Mouse (Mus musculus) embryonic facial prominence, embryonic 15.5 days (tissue): ENCODE results near the gene Clta. TPM values are rescaled to one million over a fixed set of nuclear protein-coding genes. Genes with fewer than 3 reads are reported as not detected.
A peak's percentile ranks its signal among the peaks of the same experiment; 100 is the strongest.
"Not testable (repeated sequence)": the region's sequence is repeated elsewhere in the genome, so short reads cannot be mapped to it uniquely, and the experiment has no call there.

Experiments
- ATAC-seq: fragments of 200-750 bp; cut with Nextera tagmentation; 2 replicates; pipeline ENCODE4 v1.8.0; 2017; ENCODE audit warnings: low read depth, moderate TSS enrichment; ENCODE audit not compliant: insufficient number of reproducible peaks, low FRiP score, low TSS enrichment
- H3K27ac ChIP-seq: fragments of 300-500 bp; sonication (generic); replicated peaks from 2 replicates; pipeline ENCODE4 v1.5.1; 2015; ENCODE audit warnings: mild to moderate bottlenecking, inconsistent platforms
- H3K27me3 ChIP-seq: fragments of 300-500 bp; sonication (generic); 2 replicates; pipeline ENCODE4 v1.6.1; 2015; ENCODE audit warnings: inconsistent platforms
- H3K36me3 ChIP-seq: fragments of 300-500 bp; sonication (generic); 2 replicates; pipeline ENCODE4 v1.6.1; 2015; ENCODE audit warnings: mild to moderate bottlenecking, inconsistent platforms
- H3K4me1 ChIP-seq: fragments of 300-500 bp; sonication (generic); 2 replicates; pipeline ENCODE4 v1.6.1; 2015; ENCODE audit warnings: inconsistent platforms
- H3K4me2 ChIP-seq: fragments of 300-500 bp; sonication (generic); replicated peaks from 2 replicates; pipeline ENCODE4 v1.6.1; 2015; ENCODE audit warnings: mild to moderate bottlenecking, inconsistent platforms
- H3K4me3 ChIP-seq: fragments of 300-500 bp; sonication (generic); replicated peaks from 2 replicates; pipeline ENCODE4 v1.5.1; 2015; ENCODE audit warnings: mild to moderate bottlenecking, inconsistent platforms
- H3K9ac ChIP-seq: fragments of 300-500 bp; sonication (generic); 2 replicates; pipeline ENCODE4 v1.6.1; 2015; ENCODE audit warnings: inconsistent platforms
- H3K9me3 ChIP-seq: fragments of 300-500 bp; sonication (generic); replicated peaks from 2 replicates; pipeline ENCODE4 v1.6.1; 2016; ENCODE audit warnings: inconsistent platforms
- WGBS: fragments of 180-500 bp; shearing (Covaris S2); methylation state at CpG from one replicate; pipeline ENCODE4 v1.1.7; 2015; 5-methylcytosine and 5-hydroxymethylcytosine counted together
- polyA plus RNA-seq: library from polyadenylated mRNA; unstranded; fragments of >200 nt; fragmentation: Nextera tagmentation; extraction: Ambion mirVana; gene quantifications from 2 replicates; pipeline ENCODE4 v1.2.1, GENCODE M21; 2015

The Clta gene
- polyA plus RNA-seq, 1 experiment from 2014 or later: 247 TPM

GRCm38 (mm10) chr4:44028303-44029135, 24.3 kb downstream of the Clta start:
- peaks cover 95% of the 10 kb centered on the region for H3K36me3 ChIP-seq
- peak; percentile 63 for ATAC-seq
- H3K4me2 ChIP-seq: no peak overlapping the region
- H3K4me1 ChIP-seq: peaks cover 13% of the 10 kb centered on the region; the same call in 1 of the 2 replicates
- 40% methylated on average over 16 of the region's 16 CpGs for WGBS
- peak overlapping the region; percentile 68 for H3K27ac ChIP-seq
- no peak overlapping the region for H3K4me3 ChIP-seq
- no peak overlapping the region for H3K9ac ChIP-seq
- no peaks in the 10 kb centered on the region for H3K9me3 ChIP-seq
- no peaks in the 10 kb centered on the region for H3K27me3 ChIP-seq

- WGBS: 91% methylated on average over 15 of the region's 15 CpGs
- H3K36me3 ChIP-seq: peaks cover 86% of the 10 kb centered on the region
- no peak for ATAC-seq
Measured at GRCm38 (mm10) chr4:44029661-44030066, 25.4 kb downstream of the Clta start.

GRCm38 (mm10) chr4:44031521-44031920, 27.3 kb downstream of the Clta start:
- no peak for ATAC-seq
- no peak overlapping the region for H3K4me3 ChIP-seq
- no peaks in the 10 kb centered on the region for H3K9me3 ChIP-seq
- peaks cover 75% of the 10 kb centered on the region for H3K36me3 ChIP-seq
- no peak overlapping the region for H3K27ac ChIP-seq
- 85% methylated on average over 5 of the region's 5 CpGs for WGBS
- peaks cover 13% of the 10 kb centered on the region; the same call in 1 of the 2 replicates for H3K4me1 ChIP-seq
- no peaks in the 10 kb centered on the region for H3K27me3 ChIP-seq
- H3K4me2 ChIP-seq: no peak overlapping the region
- H3K9ac ChIP-seq: no peak overlapping the region

More at GRCm38 (mm10) chr4:44029661-44030066, 25.4 kb downstream of the Clta start:
- no peak overlapping the region for H3K27ac ChIP-seq
- H3K9me3 ChIP-seq: no peaks in the 10 kb centered on the region
- H3K27me3 ChIP-seq: no peaks in the 10 kb centered on the region
- peaks cover 13% of the 10 kb centered on the region; the same call in 1 of the 2 replicates for H3K4me1 ChIP-seq
- no peak overlapping the region for H3K4me2 ChIP-seq
- no peak overlapping the region for H3K4me3 ChIP-seq
- H3K9ac ChIP-seq: no peak overlapping the region

GRCm38 (mm10) chr4:44036455-44036854, 32.2 kb downstream of the Clta start:
- Histone ChIP-seq H3K27me3 (no peaks in the 10 kb centered on the region), H3K4me3 (no peak overlapping the region), H3K9me3 (no peaks in the 10 kb centered on the region), H3K36me3 (peaks cover 72% of the 10 kb centered on the region), H3K4me1 (no peaks in the 10 kb centered on the region), H3K4me2 (no peak overlapping the region), H3K27ac (no peak overlapping the region), H3K9ac (no peak overlapping the region)
- no peak for ATAC-seq
- WGBS: 61% methylated on average over 5 of the region's 5 CpGs

GRCm38 (mm10) chr4:44040802-44041201, 36.5 kb downstream of the Clta start:
- no peak overlapping the region for H3K4me3 ChIP-seq
- peaks cover 62% of the 10 kb centered on the region for H3K36me3 ChIP-seq
- ATAC-seq: no peak
- H3K4me1 ChIP-seq: no peaks in the 10 kb centered on the region
- WGBS: 85% methylated on average over 4 of the region's 4 CpGs
- H3K4me2 ChIP-seq: no peak overlapping the region
- no peaks in the 10 kb centered on the region for H3K9me3 ChIP-seq
- H3K27me3 ChIP-seq: no peaks in the 10 kb centered on the region
- no peak overlapping the region for H3K9ac ChIP-seq
- H3K27ac ChIP-seq: no peak overlapping the region

GRCm38 (mm10) chr4:44042429-44042828, 38.2 kb downstream of the Clta start:
- no peak overlapping the region for H3K4me2 ChIP-seq
- WGBS: 55% methylated on average over 5 of the region's 5 CpGs
- H3K27ac ChIP-seq: no peak overlapping the region
- peaks cover 53% of the 10 kb centered on the region for H3K36me3 ChIP-seq
- H3K27me3 ChIP-seq: no peaks in the 10 kb centered on the region
- H3K4me1 ChIP-seq: no peaks in the 10 kb centered on the region
- H3K9me3 ChIP-seq: no peaks in the 10 kb centered on the region
- no peak overlapping the region for H3K4me3 ChIP-seq
- ATAC-seq: no peak
- H3K9ac ChIP-seq: no peak overlapping the region

GRCm38 (mm10) chr4:44043182-44043581, 38.9 kb downstream of the Clta start:
- not testable (repeated sequence) for H3K27ac ChIP-seq, H3K4me2 ChIP-seq, H3K9me3 ChIP-seq, H3K4me3 ChIP-seq, H3K9ac ChIP-seq, H3K4me1 ChIP-seq, H3K27me3 ChIP-seq, ATAC-seq
- WGBS: 70% methylated on average over 4 of the region's 4 CpGs
- peaks cover 50% of the 10 kb centered on the region for H3K36me3 ChIP-seq

GRCm38 (mm10) chr4:44044685-44045356, 40.6 kb downstream of the Clta start:
- Histone ChIP-seq H3K4me3 (no peak overlapping the region), H3K9me3 (no peaks in the 10 kb centered on the region), H3K4me2 (no peak overlapping the region), H3K27me3 (no peaks in the 10 kb centered on the region), H3K9ac (no peak overlapping the region), H3K36me3 (peaks cover 35% of the 10 kb centered on the region), H3K27ac (no peak overlapping the region), H3K4me1 (no peaks in the 10 kb centered on the region)
- no peak for ATAC-seq
- 88% methylated on average over 5 of the region's 5 CpGs for WGBS

- 72% methylated on average over 5 of the region's 5 CpGs for WGBS
- H3K36me3 ChIP-seq: peaks cover 23% of the 10 kb centered on the region
- H3K4me2 ChIP-seq: no peak overlapping the region
- H3K9me3 ChIP-seq: no peaks in the 10 kb centered on the region
- H3K4me3 ChIP-seq: no peak overlapping the region
- ATAC-seq: no peak
- H3K4me1 ChIP-seq: no peaks in the 10 kb centered on the region
- no peak overlapping the region for H3K9ac ChIP-seq
- H3K27ac ChIP-seq: no peak overlapping the region
- no peaks in the 10 kb centered on the region for H3K27me3 ChIP-seq
Measured at GRCm38 (mm10) chr4:44046066-44046465, 41.8 kb downstream of the Clta start.

GRCm38 (mm10) chr4:44049812-44050211, 45.6 kb downstream of the Clta start:
- 67% methylated on average over 5 of the region's 5 CpGs for WGBS
- H3K9ac ChIP-seq: no peak overlapping the region
- no peak for ATAC-seq

GRCm38 (mm10) chr4:44059674-44060073, 55.4 kb downstream of the Clta start:
- WGBS: 91% methylated on average over 13 of the region's 13 CpGs
- no peak overlapping the region for H3K27ac ChIP-seq
- no peaks in the 10 kb centered on the region for H3K9me3 ChIP-seq
- H3K4me1 ChIP-seq: no peaks in the 10 kb centered on the region
- H3K9ac ChIP-seq: no peak overlapping the region
- no peak overlapping the region for H3K4me3 ChIP-seq
- H3K36me3 ChIP-seq: no peaks in the 10 kb centered on the region
- no peak overlapping the region for H3K4me2 ChIP-seq
- ATAC-seq: no peak
- no peaks in the 10 kb centered on the region for H3K27me3 ChIP-seq

More at GRCm38 (mm10) chr4:44049812-44050211, 45.6 kb downstream of the Clta start:
- Histone ChIP-seq H3K36me3 (peaks cover 15% of the 10 kb centered on the region; the same call in 1 of the 2 replicates), H3K4me1 (no peaks in the 10 kb centered on the region), H3K27ac (no peak overlapping the region), H3K27me3 (no peaks in the 10 kb centered on the region), H3K4me2 (no peak overlapping the region), H3K4me3 (no peak overlapping the region), H3K9me3 (no peaks in the 10 kb centered on the region)
